Mouse (Mus musculus): ENCODE measurements at regions not wholly inside any gene's neighbourhood (a gene's known extent, or its start where the extent isn't known, plus 50 kb on each side); places are given as distances from the start of the nearest gene placed in this dataset.
A peak's percentile ranks its signal among the peaks of the same experiment; 100 is the strongest.

- intact Hi-C loops (cut with DNase I) = no loop called here
- no peak for DNase-seq
Observed at GRCm38 (mm10) chr8:28117997-28118778, 670.7 kb downstream of the Poteg start.

- intact Hi-C loops (cut with DNase I) = no loop called here
Observed at GRCm38 (mm10) chr8:28125021-28125420, 677.6 kb downstream of the Poteg start.

GRCm38 (mm10) chr8:28141916-28142315 is 694.4 kb downstream of the Poteg start:
- no peak for DNase-seq
- intact Hi-C loops (cut with DNase I) = loop anchor here (10.0 kb wide), 1 partner anchor 1153 kb away; no protein-coding TSS in a partner anchor

More at GRCm38 (mm10) chr8:28125021-28125420, 677.6 kb downstream of the Poteg start:
- peak in 1 of 2 experiments; percentile 6 for DNase-seq

GRCm38 (mm10) chr8:28148599-28149452 is 701.4 kb downstream of the Poteg start:
- intact Hi-C loops (cut with DNase I) = loop anchor here (2.0 to 10.0 kb wide), 2 partner anchors 666 to 1146 kb away; no protein-coding TSS in a partner anchor
- peak in 1 of 2 experiments; percentile 4 for DNase-seq

GRCm38 (mm10) chr8:28149453-28149767 is 701.9 kb downstream of the Poteg start:
- intact Hi-C loops (cut with DNase I) = loop anchor here (2.0 to 10.0 kb wide), 2 partner anchors 665 to 1145 kb away; no protein-coding TSS in a partner anchor
- no peak for DNase-seq

GRCm38 (mm10) chr8:28160651-28161050 is 713.2 kb downstream of the Poteg start:
- DNase-seq = no peak
- intact Hi-C loops (cut with DNase I) = no loop called here

- intact Hi-C loops (cut with DNase I) = no loop called here
- DNase-seq = no peak
Observed at GRCm38 (mm10) chr8:28168036-28168435, 720.6 kb downstream of the Poteg start.

- no peak for DNase-seq
- intact Hi-C loops (cut with DNase I) = no loop called here
Observed at GRCm38 (mm10) chr8:28171456-28171855, 724.0 kb downstream of the Poteg start.

- DNase-seq = no peak
- intact Hi-C loops (cut with DNase I) = no loop called here
Observed at GRCm38 (mm10) chr8:28195943-28196342, 748.5 kb downstream of the Poteg start.

GRCm38 (mm10) chr8:28235562-28235961 is 788.1 kb downstream of the Poteg start:
- intact Hi-C loops (cut with DNase I) = no loop called here
- DNase-seq = no peak

GRCm38 (mm10) chr8:28239411-28239810 is 791.9 kb downstream of the Poteg start:
- DNase-seq = no peak
- intact Hi-C loops (cut with DNase I) = no loop called here

- DNase-seq = no peak
- intact Hi-C loops (cut with DNase I) = no loop called here
Observed at GRCm38 (mm10) chr8:28252399-28253240, 805.1 kb downstream of the Poteg start.

GRCm38 (mm10) chr8:28267277-28267676 is 819.8 kb downstream of the Poteg start:
- intact Hi-C loops (cut with DNase I) = no loop called here
- DNase-seq = no peak

GRCm38 (mm10) chr8:28284257-28284656 is 836.8 kb downstream of the Poteg start:
- no peak for DNase-seq
- intact Hi-C loops (cut with DNase I) = no loop called here

- intact Hi-C loops (cut with DNase I) = no loop called here
- DNase-seq = peak; percentile 7 to 22
Observed at GRCm38 (mm10) chr8:28298896-28299793, 851.7 kb downstream of the Poteg start.

GRCm38 (mm10) chr8:28317081-28317480 is 869.6 kb downstream of the Poteg start:
- DNase-seq = no peak
- intact Hi-C loops (cut with DNase I) = no loop called here

GRCm38 (mm10) chr8:28333388-28333787 is 885.9 kb downstream of the Poteg start:
- DNase-seq = no peak
- intact Hi-C loops (cut with DNase I) = no loop called here

GRCm38 (mm10) chr8:28337484-28337883 is 890.0 kb downstream of the Poteg start:
- intact Hi-C loops (cut with DNase I) = no loop called here
- DNase-seq = no peak

- intact Hi-C loops (cut with DNase I) = no loop called here
- no peak for DNase-seq
Observed at GRCm38 (mm10) chr8:28341236-28341635, 893.8 kb downstream of the Poteg start.

GRCm38 (mm10) chr8:28366470-28366869 is 919.0 kb downstream of the Poteg start:
- intact Hi-C loops (cut with DNase I) = no loop called here
- DNase-seq = no peak
